Mouse (Mus musculus): ENCODE measurements around the gene Prph2. TPM values are rescaled to one million over a fixed set of nuclear protein-coding genes. Genes with fewer than 3 reads are reported as not detected.

The Prph2 gene
- polyA plus RNA-seq (2014; fragmentation: Illumina TruSeq; extraction: RNeasy Lipid Tissue Mini Kit (QIAGEN cat#74804); ENCODE audit: insufficient read depth, low read depth, low replicate concordance) = not detected

DNA sequence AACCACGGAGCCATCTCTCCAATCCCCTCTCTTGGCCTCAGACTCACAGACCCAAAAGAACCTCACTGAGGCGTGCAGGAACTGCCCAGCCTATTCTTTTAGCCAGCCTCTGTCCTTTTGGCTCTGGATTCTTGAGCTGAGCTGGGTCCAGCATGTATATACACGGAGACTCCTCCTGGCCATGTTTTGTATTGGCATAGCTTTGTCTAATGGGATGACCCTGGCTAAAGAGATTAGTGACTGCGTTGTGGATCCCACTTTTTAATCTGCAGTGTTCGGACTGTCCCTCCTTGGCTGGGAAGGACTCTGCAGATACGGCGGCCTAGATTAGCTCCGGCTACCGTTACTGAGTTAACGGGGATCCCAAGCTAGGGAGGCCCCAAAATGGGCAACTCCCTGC lies at the start of gene Prph2:
Prph2 (plus strand) TSS at position 274 of the 400 bp plus-strand sequence.

DNA sequence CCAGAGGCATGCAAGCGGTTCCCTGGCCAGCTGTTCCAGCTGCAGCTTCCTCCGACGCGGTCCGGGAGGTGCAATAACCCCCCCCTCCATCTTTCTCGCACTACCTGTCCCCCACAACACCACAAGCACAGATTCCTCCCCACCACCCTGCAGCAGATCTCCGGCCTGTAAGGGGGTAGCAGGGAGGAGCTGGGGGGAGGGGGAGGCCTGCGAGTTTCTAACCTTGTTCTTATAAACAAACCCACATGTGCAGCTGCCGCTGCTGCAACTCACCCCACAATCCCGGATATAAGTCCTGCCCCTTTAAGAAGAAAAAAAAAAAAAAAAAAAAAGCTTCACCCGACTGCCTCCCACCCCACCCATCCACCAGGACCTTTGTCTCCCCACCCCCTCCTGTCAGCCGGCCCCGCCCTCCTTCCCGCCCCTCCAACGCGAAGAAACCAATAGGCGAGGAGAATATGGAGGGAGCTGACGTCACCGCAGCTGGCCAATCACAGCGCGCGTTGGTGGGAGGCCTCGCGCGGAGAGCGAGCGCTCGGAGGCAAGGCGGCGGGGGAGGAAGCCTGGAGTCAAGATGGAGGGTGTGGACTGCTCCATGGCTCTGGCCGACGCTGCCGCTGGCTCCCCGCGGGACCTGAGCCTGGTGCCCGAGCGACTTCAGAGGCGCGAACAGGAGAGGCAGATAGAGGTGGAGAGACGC lies 20.0 kb upstream of the Prph2 start, which contains the start of gene Tbcc:
Tbcc (plus strand) TSS at position 569 of the 700 bp plus-strand sequence.

Other genes starting within 250 kb of the Prph2 start
- gene Rrp36, start 236.1 kb upstream of the Prph2 start, polyA plus RNA-seq (2014; fragmentation: Illumina TruSeq; extraction: RNeasy Lipid Tissue Mini Kit (QIAGEN cat#74804); ENCODE audit: insufficient read depth, low read depth, low replicate concordance) = 22.9 TPM
- 106 TPM for gene Mea1, start 231.7 kb upstream of the Prph2 start, polyA plus RNA-seq (2014; fragmentation: Illumina TruSeq; extraction: RNeasy Lipid Tissue Mini Kit (QIAGEN cat#74804); ENCODE audit: insufficient read depth, low read depth, low replicate concordance)
- 33.7 TPM for gene Klhdc3, start 229.5 kb upstream of the Prph2 start, polyA plus RNA-seq (2014; fragmentation: Illumina TruSeq; extraction: RNeasy Lipid Tissue Mini Kit (QIAGEN cat#74804); ENCODE audit: insufficient read depth, low read depth, low replicate concordance)
- gene Ppp2r5d, start 205.3 kb upstream of the Prph2 start, polyA plus RNA-seq (2014; fragmentation: Illumina TruSeq; extraction: RNeasy Lipid Tissue Mini Kit (QIAGEN cat#74804); ENCODE audit: insufficient read depth, low read depth, low replicate concordance) = 21.6 TPM
- gene Pex6, start 199.0 kb upstream of the Prph2 start, polyA plus RNA-seq (2014; fragmentation: Illumina TruSeq; extraction: RNeasy Lipid Tissue Mini Kit (QIAGEN cat#74804); ENCODE audit: insufficient read depth, low read depth, low replicate concordance) = 25.9 TPM
- 10.9 TPM for gene Gnmt, start 181.3 kb upstream of the Prph2 start, polyA plus RNA-seq (2014; fragmentation: Illumina TruSeq; extraction: RNeasy Lipid Tissue Mini Kit (QIAGEN cat#74804); ENCODE audit: insufficient read depth, low read depth, low replicate concordance)
- gene Cnpy3, start 158.2 kb upstream of the Prph2 start, polyA plus RNA-seq (2014; fragmentation: Illumina TruSeq; extraction: RNeasy Lipid Tissue Mini Kit (QIAGEN cat#74804); ENCODE audit: insufficient read depth, low read depth, low replicate concordance) = 38.7 TPM
- not detected for gene Ptcra, start 146.7 kb upstream of the Prph2 start, polyA plus RNA-seq (2014; fragmentation: Illumina TruSeq; extraction: RNeasy Lipid Tissue Mini Kit (QIAGEN cat#74804); ENCODE audit: insufficient read depth, low read depth, low replicate concordance)
- gene 2310039H08Rik, start 137.8 kb upstream of the Prph2 start, polyA plus RNA-seq (2014; fragmentation: Illumina TruSeq; extraction: RNeasy Lipid Tissue Mini Kit (QIAGEN cat#74804); ENCODE audit: insufficient read depth, low read depth, low replicate concordance) = 25.5 TPM
- 48.3 TPM for gene Rpl7l1, start 127.8 kb upstream of the Prph2 start, polyA plus RNA-seq (2014; fragmentation: Illumina TruSeq; extraction: RNeasy Lipid Tissue Mini Kit (QIAGEN cat#74804); ENCODE audit: insufficient read depth, low read depth, low replicate concordance)
- 4.0 TPM for gene Bicral, start 52.0 kb upstream of the Prph2 start, polyA plus RNA-seq (2014; fragmentation: Illumina TruSeq; extraction: RNeasy Lipid Tissue Mini Kit (QIAGEN cat#74804); ENCODE audit: insufficient read depth, low read depth, low replicate concordance)
- gene Tbcc, start 19.8 kb upstream of the Prph2 start, polyA plus RNA-seq (2014; fragmentation: Illumina TruSeq; extraction: RNeasy Lipid Tissue Mini Kit (QIAGEN cat#74804); ENCODE audit: insufficient read depth, low read depth, low replicate concordance) = 21.2 TPM
- 8.0 TPM for gene Ubr2, start 100.1 kb downstream of the Prph2 start, polyA plus RNA-seq (2014; fragmentation: Illumina TruSeq; extraction: RNeasy Lipid Tissue Mini Kit (QIAGEN cat#74804); ENCODE audit: insufficient read depth, low read depth, low replicate concordance)